Mouse (Mus musculus) thymus, adult 2 months (tissue): ENCODE data around the gene Fam161b. TPM values are rescaled to one million over a fixed set of nuclear protein-coding genes. Genes with fewer than 3 reads are reported as not detected.

ENCODE experiments used
- DNase-seq: peaks from one replicate; pipeline ENCODE4 v3.0.0; 2021
- H3K27ac ChIP-seq: fragments of 200-500 bp; 2 replicates; pipeline ENCODE4 v1.5.1; 2012; ENCODE audit warnings: low read length, control low read depth; ENCODE audit not compliant: control insufficient read depth, insufficient read depth
- H3K27me3 ChIP-seq: fragments of 200-500 bp; 2 replicates; pipeline ENCODE4 v1.6.1; 2012; ENCODE audit warnings: mild to moderate bottlenecking, low read length, moderate library complexity, mixed read lengths; ENCODE audit not compliant: control insufficient read depth, insufficient read depth
- H3K36me3 ChIP-seq: fragments of 200-500 bp; 2 replicates; pipeline ENCODE4 v1.6.1; 2012; ENCODE audit warnings: mild to moderate bottlenecking, low read length, moderate library complexity; ENCODE audit not compliant: control insufficient read depth, insufficient read depth
- H3K4me1 ChIP-seq: fragments of 200-500 bp; replicated peaks from 2 replicates; pipeline ENCODE4 v1.6.1; 2012; ENCODE audit warnings: low read length; ENCODE audit not compliant: control insufficient read depth, insufficient read depth
- H3K4me3 ChIP-seq: fragments of 200-500 bp; 2 replicates; pipeline ENCODE4 v1.5.1; 2012; ENCODE audit warnings: mild to moderate bottlenecking, low read length, control low read depth, moderate library complexity; ENCODE audit not compliant: control insufficient read depth, insufficient read depth
- CTCF ChIP-seq: fragments of 200-500 bp; IDR thresholded peaks from 2 replicates; pipeline ENCODE4 v1.5.1; 2012; ENCODE audit warnings: mild to moderate bottlenecking, control low read depth, low read length, moderate library complexity, borderline replicate concordance; ENCODE audit not compliant: control insufficient read depth, poor library complexity, insufficient read depth; ENCODE audit errors: extremely low read depth
- POLR2A ChIP-seq: fragments of 200-500 bp; IDR thresholded peaks from 2 replicates; pipeline ENCODE4 v1.6.1; 2012; ENCODE audit warnings: mild to moderate bottlenecking, low read length, control low read depth, moderate library complexity; ENCODE audit not compliant: control insufficient read depth, poor library complexity, insufficient read depth; ENCODE audit errors: extremely low read depth
- WGBS: fragments of 180-500 bp; shearing (Covaris S2); methylation state at CpG from one replicate; pipeline ENCODE4 v1.1.7; 2018; 5-methylcytosine and 5-hydroxymethylcytosine counted together
- polyA plus RNA-seq: library from polyadenylated mRNA; depleted of rRNA; stranded (reverse); fragments of >200 nt; gene quantifications from 2 replicates; pipeline ENCODE4 v1.2.3, GENCODE M21; 2012; rRNA removed

The Fam161b gene
- 0.94 and 1.2 TPM in 2 replicates for polyA plus RNA-seq

DNA sequence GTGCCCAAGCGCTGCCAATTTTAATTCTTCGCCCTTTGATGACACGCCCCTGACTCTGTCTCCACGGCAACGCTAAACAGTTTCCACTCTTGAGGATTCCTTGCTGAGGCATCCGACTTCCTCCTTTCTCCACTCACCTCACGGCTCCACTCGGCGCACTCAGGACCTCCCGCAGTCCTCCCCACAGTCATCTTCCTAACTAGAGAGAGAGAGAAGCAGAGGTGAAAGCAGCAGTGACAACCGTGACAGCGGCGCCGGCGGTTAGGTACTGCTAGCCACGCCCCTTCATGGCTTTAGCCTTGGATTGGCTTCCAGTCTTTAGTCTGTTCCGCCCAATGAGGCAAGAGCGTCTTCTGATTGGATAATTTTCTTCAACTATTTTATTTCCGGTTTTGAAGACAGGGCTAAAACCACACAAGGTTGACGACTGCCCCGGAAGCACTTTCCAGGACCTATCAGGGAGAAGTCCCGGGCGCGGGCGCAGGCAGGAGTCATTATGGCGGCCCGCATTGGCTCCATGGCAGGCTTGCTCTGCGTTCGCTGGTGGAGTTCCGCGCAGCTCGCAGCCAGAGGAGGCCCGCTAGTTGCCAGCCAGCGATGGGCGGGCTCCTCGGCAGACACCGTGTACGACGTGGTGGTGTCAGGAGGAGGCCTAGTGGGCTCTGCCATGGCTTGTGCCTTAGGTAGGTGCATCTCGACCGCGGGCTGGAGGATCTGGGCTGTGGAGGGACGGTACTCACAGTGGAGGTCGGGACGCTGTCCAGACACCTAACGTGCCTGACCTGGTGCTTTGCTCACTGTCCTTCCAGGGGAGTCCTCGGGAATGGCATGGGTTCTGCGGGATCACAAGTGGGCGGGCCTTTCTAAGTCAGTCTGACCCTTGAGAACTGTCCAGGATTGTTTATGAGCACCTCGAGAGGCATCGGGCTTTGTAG, at the start of gene Fam161b, which contains the start of gene Coq6:
TSS of gene Fam161b (minus strand) at position 279 of the 935 bp plus-strand sequence.
TSS of gene Coq6 (plus strand) at position 103 of the 935 bp plus-strand sequence.
- WGBS, result under 1% methylated on average over 51 of the region's 51 CpGs
- peaks cover 3% of the 10 kb centered on the region for H3K4me1 ChIP-seq
- H3K27me3 ChIP-seq, result no peaks in the 10 kb centered on the region
- DNase-seq, result peak; percentile 94
- peak; percentile 63 for TF ChIP-seq POLR2A
- TF ChIP-seq CTCF, result no peak
- no peak within 1 kb of the TSS for H3K27ac ChIP-seq
- peak within 1 kb of the TSS; percentile 70 for H3K4me3 ChIP-seq
- no peaks in the 10 kb centered on the region for H3K36me3 ChIP-seq

DNA sequence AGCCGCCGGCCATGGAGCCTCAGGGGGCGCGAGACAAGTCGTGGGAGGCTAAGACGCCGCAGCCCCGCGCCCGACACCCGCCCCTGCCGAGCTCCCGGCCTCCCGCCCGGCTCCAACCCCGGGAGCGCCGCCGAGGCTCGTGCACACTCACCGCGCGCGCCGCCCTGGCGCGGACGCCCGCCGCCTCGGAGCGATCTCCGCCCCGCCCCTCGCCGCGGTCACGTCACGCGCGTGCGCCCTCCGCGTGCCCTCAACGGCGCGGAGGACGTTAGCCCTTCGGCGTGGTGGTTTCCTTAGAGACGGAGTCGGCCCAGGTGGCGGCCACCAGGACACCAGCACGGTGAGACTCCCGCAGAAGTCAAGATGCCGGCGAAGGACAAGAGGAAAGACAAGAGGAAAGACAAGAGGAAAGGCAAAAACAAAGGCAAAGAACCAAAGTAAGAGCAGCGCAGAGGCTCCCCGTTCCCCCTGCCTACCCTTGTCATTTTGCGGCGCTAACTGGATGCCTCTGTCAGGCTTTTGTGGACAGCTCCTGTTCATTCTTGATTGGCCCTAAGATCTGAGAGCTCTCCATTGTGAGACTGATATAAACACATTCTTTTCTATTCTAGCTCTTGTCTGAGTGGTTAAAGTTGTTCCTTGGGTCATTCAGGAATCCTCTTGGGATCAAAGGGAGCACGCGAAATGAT, 47.3 kb upstream of the Fam161b start, which contains the start of the genes Entpd5 and Bbof1:
TSS of gene Entpd5 (minus strand) at position 211 of the 689 bp plus-strand sequence.
TSS of gene Bbof1 (plus strand) at position 253 of the 689 bp plus-strand sequence.
- H3K36me3 ChIP-seq, result no peaks in the 10 kb centered on the region
- 3% methylated on average over 63 of the region's 63 CpGs for WGBS

DNA sequence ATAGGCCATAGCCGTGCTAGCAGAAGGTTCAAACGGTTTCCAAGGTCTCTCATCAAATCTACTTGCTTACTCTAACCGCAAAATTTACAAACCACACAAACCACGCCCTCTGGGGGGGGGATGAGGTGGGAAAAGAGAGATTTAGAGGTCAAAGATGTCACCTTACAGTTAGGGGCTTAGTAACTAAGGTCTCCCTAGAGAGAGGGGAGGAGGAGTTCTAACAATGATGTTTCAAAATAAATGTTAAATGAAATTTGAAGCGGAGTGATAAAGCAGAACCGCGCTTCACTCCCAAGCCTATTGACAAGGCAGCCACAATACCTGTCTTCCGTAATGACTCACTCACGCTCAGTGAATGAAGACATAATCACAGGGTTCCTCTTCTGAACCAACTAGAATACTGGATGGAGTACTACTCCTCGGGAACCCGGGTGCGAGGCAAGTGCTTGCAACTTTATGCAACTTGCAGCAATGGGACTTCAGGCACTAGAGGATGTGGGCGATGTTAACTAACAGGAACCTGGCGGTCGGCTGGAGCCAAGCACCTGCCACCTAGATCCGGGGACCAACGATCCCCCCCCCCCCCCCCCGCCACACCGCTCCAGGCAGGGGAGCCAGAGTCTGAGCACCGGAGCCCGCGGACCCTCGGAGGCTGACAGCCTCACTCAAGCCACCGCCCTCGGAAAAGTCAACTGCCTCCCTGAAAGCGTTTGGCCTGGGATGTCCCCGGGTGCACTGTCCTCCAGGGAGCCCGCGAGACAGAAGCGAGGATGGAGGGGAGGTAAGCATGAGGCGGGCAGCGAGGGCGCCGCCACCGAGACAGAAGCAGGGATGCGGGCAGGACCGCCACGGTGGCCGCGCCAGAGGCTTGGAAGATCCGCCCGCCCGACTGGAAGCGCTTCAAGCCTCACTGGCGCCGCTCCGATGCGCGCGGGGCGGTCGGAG, 46.5 kb upstream of the Fam161b start:
- H3K4me3 ChIP-seq, result peak overlapping the region; percentile 75
- DNase-seq, result peak; percentile 82
- no peaks in the 10 kb centered on the region for H3K36me3 ChIP-seq
- H3K4me1 ChIP-seq, result peaks cover 10% of the 10 kb centered on the region
- TF ChIP-seq POLR2A, result no peak
- no peak for TF ChIP-seq CTCF
- H3K27me3 ChIP-seq, result no peaks in the 10 kb centered on the region
- peak overlapping the region; percentile 86 for H3K27ac ChIP-seq
- WGBS, result under 1% methylated on average over 48 of the region's 52 CpGs

More for the DNA sequence above, 47.3 kb upstream of the Fam161b start, which contains the start of the genes Entpd5 and Bbof1:
- DNase-seq, result peak; percentile 92
- Histone ChIP-seq H3K27me3 (no peaks in the 10 kb centered on the region), H3K27ac (peak within 1 kb of the TSS; percentile 86), H3K4me1 (peaks cover 10% of the 10 kb centered on the region), H3K4me3 (peak within 1 kb of the TSS; percentile 75)
- TF ChIP-seq CTCF (peak; percentile 38; the same call in 1 of the 2 replicates), POLR2A (peak; percentile 90)

DNA sequence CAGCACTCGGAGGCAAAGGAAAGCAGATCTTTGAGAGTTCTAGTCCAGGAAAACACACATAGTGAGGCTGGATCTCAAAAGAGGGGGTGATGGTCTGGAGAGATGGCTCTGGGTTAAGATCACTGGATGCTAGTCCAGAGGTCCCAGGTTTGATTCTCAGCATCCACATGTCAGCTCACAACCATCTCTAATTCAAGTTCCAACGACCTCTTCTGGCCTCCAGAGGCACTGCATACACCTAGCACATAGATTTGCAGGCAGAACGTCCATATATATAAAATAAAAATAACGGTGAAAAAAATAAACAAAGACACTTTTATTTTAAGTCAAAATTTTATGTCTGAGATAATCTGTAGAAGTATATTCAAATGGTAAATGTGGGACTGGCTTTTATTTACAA, 45.6 kb upstream of the Fam161b start:
- peaks cover 6% of the 10 kb centered on the region; the same call in 1 of the 2 replicates for H3K36me3 ChIP-seq
- DNase-seq, result no peak
- H3K27me3 ChIP-seq, result no peaks in the 10 kb centered on the region
- no peak for TF ChIP-seq POLR2A
- TF ChIP-seq CTCF, result no peak
- H3K4me3 ChIP-seq, result no peak overlapping the region
- WGBS, result 65% methylated on average over 4 of the region's 4 CpGs
- peak overlapping the region; percentile 61; the same call in 1 of the 2 replicates for H3K27ac ChIP-seq
- H3K4me1 ChIP-seq, result peaks cover 10% of the 10 kb centered on the region

DNA sequence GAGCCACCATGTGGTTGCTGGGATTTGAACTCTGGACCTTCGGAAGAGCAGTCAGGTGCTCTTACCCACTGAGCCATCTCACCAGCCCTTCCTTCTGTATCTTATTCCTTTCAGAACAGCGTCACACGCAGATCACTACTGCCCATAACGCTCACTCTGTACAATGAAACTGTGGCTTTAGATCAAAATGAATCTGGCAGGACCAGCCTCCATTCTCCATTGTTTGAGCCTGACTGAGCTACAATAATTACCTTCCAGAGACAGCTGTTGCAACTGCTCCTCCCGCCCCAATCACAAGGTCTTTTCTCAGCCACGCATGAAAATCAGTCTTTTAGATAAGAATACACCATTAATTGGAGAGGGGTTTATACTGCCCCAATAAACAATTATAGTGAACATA, 42.9 kb upstream of the Fam161b start:
- H3K4me3 ChIP-seq, result no peak overlapping the region
- peaks cover 10% of the 10 kb centered on the region; the same call in 1 of the 2 replicates for H3K36me3 ChIP-seq
- WGBS, result 98% methylated on average over 6 of the region's 6 CpGs
- DNase-seq, result no peak
- H3K27ac ChIP-seq, result no peak overlapping the region
- no peaks in the 10 kb centered on the region for H3K27me3 ChIP-seq
- H3K4me1 ChIP-seq, result peaks cover 9% of the 10 kb centered on the region
- TF ChIP-seq CTCF, result no peak
- TF ChIP-seq POLR2A, result no peak

DNA sequence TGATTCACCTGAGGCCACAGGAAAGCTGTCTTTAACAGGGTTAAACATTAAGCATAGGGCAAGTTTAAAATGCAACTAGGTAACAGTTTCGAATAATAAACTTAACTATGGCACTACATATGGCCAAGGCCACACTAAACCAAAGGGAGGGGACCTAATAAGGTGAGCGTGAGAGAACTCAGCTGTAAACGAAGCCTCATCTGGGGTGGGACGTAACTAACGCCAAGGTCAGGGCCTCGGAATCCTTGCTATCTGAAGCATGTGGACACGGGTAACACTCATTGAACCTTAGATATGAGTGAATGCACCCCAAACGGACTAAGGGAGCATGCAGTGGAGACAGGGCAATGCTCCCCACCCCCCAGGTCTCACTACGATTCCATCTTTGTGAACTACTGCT, 41.3 kb upstream of the Fam161b start:
- TF ChIP-seq POLR2A, result no peak
- TF ChIP-seq CTCF, result no peak
- DNase-seq, result no peak
- H3K4me3 ChIP-seq, result no peak overlapping the region
- no peaks in the 10 kb centered on the region for H3K27me3 ChIP-seq
- peaks cover 6% of the 10 kb centered on the region for H3K4me1 ChIP-seq
- WGBS, result 95% methylated on average over 9 of the region's 9 CpGs
- no peak overlapping the region for H3K27ac ChIP-seq
- H3K36me3 ChIP-seq, result peaks cover 10% of the 10 kb centered on the region; the same call in 1 of the 2 replicates
